Mouse (Mus musculus) layer of hippocampus, adult 2 months (tissue): ENCODE results near the gene Gatc. TPM values are rescaled to one million over a fixed set of nuclear protein-coding genes. Genes with fewer than 3 reads are reported as not detected.

Experiments
- DNase-seq, 2 experiments: peaks; one replicate each; pipeline ENCODE4 v3.0.0; 2022; ENCODE audit warnings: low spot score in 2 of 2
- H3K27ac ChIP-seq: fragments of 200-600 bp; 2 replicates; pipeline ENCODE4 v1.8.1; 2022
- H3K4me3 ChIP-seq: fragments of 200-600 bp; 2 replicates; pipeline ENCODE4 v1.8.1; 2022; ENCODE audit warnings: mild to moderate bottlenecking
- CTCF ChIP-seq: fragments of 200-600 bp; conservative IDR thresholded peaks from 2 replicates; pipeline ENCODE4 v1.8.1; 2022; ENCODE audit warnings: antibody characterized with exemption, mild to moderate bottlenecking, moderate library complexity
- total RNA-seq, 2 experiments: library from RNA; stranded (reverse); gene quantifications; 2 replicates each; pipeline ENCODE4 v1.2.3; 2021

The Gatc gene
- total RNA-seq, 2 experiments from 2014 or later = 19.5 to 20.8 TPM

DNA sequence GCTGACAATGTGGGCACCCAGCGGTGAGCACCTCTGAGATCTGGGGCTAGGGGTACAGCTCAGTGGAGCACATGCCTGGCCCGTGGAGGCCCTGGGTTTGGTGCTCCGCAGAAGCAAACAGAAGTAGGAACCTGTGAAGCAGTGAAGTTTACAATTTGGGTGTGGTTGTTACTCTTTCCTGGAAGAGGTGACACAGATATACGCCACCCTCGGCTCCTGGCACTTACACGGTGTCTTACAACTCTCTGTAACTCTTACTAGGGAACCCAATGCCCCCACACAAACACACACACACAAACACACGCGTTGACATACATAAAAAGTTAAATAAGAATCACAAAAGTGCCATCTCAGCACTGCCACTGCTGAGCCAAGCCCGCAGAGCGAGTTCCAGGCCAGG, 44.6 kb downstream of the Gatc start:
- TF ChIP-seq CTCF = no peak

DNA sequence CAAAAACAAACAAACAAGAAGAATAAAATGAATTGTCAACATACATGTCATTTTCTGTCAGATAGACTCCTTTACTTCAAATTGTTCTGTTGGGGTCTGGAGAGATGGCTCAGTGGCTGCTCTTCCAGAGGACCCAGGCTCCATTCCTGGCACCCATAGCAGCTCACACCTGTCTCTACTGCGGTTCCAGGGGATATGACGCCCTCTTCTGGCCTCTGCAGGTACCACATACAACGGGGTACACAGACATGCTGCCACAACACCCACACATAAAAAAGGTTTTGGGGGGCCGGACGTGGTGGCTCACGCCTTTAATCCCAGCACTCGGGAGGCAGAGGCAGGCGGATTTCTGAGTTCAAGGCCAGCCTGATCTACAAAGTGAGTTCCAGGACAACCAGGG, 46.8 kb downstream of the Gatc start:
- DNase-seq = no peak
- no peak overlapping the region for H3K4me3 ChIP-seq
- TF ChIP-seq CTCF = peak; percentile 57
- no peak overlapping the region for H3K27ac ChIP-seq

More for the DNA sequence above, 44.6 kb downstream of the Gatc start:
- no peak overlapping the region for H3K4me3 ChIP-seq
- H3K27ac ChIP-seq = no peak overlapping the region; the same call in 1 of the 2 replicates
- DNase-seq = no peak

DNA sequence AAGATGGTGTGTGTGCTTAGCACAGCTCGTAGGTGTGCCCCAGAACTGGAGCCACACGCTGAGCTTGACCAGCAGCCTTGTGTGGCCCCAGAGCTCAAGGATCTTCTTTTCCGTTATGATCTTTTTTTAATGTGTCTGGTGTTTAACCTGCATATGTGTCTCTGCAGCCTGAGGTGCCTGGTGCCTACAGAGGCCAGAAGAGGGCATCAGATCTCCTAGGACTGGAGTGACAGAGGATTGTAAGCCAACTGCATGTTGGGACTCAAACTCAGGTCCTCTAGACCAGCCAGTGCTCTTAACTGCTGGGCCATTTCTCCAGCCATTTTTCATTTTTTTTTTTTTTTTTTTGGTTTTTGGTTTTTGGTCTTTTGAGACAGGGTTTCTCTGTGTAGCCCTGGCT, 56.2 kb downstream of the Gatc start:
- Histone ChIP-seq H3K4me3 (no peak overlapping the region), H3K27ac (no peak overlapping the region)
- DNase-seq = no peak
- TF ChIP-seq CTCF = peak; percentile 51

Other genes starting within 250 kb of the Gatc start
- not detected for gene Gm10401, start 242.9 kb downstream of the Gatc start, total RNA-seq
- 1 to 10 TPM; 6.5 to 7.3 TPM for gene Acads, start 221.8 kb downstream of the Gatc start, total RNA-seq
- 10 to 100 TPM; 25.9 to 28.0 TPM for gene Unc119b, start 206.2 kb downstream of the Gatc start, total RNA-seq
- 10 to 100 TPM; 75.7 to 84.7 TPM for gene Mlec, start 183.0 kb downstream of the Gatc start, total RNA-seq
- 100 to 1,000 TPM; 124 to 129 TPM for gene Cabp1, start 146.8 kb downstream of the Gatc start, total RNA-seq
- 100 to 1,000 TPM; 103 to 104 TPM for gene Pop5, start 105.3 kb downstream of the Gatc start, total RNA-seq
- gene Rnf10, start 68.3 kb downstream of the Gatc start, total RNA-seq = 100 to 1,000 TPM; 238 to 248 TPM
- gene Coq5, start 61.5 kb downstream of the Gatc start, total RNA-seq = 10 to 100 TPM; 40.9 to 42.6 TPM
- gene Dynll1, start 40.2 kb downstream of the Gatc start, total RNA-seq = 100 to 1,000 TPM; 727 to 730 TPM
- gene Srsf9, start 14.0 kb downstream of the Gatc start, total RNA-seq = 100 to 1,000 TPM in 1 of 2 experiments, 10 to 100 TPM in 1; 91.4 to 102 TPM
- gene Triap1, start within 50 bp of the Gatc start, total RNA-seq = 10 to 100 TPM; 22.3 to 25.4 TPM
- gene Cox6a1, start 7.8 kb upstream of the Gatc start, total RNA-seq = 100 to 1,000 TPM; 685 to 700 TPM
- gene Msi1, start 88.4 kb upstream of the Gatc start, total RNA-seq = 10 to 100 TPM; 48.6 to 52.4 TPM
- not detected for gene Pla2g1b, start 125.1 kb upstream of the Gatc start, total RNA-seq
- 10 to 100 TPM; 37.8 to 56.5 TPM for gene Sirt4, start 143.5 kb upstream of the Gatc start, total RNA-seq
- gene Pxn, start 165.5 kb upstream of the Gatc start, total RNA-seq = 10 to 100 TPM; 40.8 to 47.3 TPM
- 100 to 1,000 TPM; 225 to 234 TPM for gene Rplp0, start 218.3 kb upstream of the Gatc start, total RNA-seq
- 10 to 100 TPM; 74.5 to 76.7 TPM for gene Gcn1l1, start 224.1 kb upstream of the Gatc start, total RNA-seq